Mouse (Mus musculus) liver, embryonic 13.5 days (tissue): ENCODE data around the gene Mei1. TPM values are rescaled to one million over a fixed set of nuclear protein-coding genes. Genes with fewer than 3 reads are reported as not detected.

Experiments
- ATAC-seq: fragments of 200-750 bp; cut with Nextera tagmentation; 2 replicates; pipeline ENCODE4 v1.8.0; 2017; ENCODE audit warnings: low read depth, mild to moderate bottlenecking, moderate number of reproducible peaks, moderate library complexity
- DNase-seq: peaks from one replicate; pipeline ENCODE4 v3.0.0; 2022
- H3K27ac ChIP-seq: fragments of 300-500 bp; sonication (generic); 2 replicates; pipeline ENCODE4 v1.5.1; 2015; ENCODE audit warnings: moderate library complexity, mild to moderate bottlenecking, inconsistent platforms
- H3K27me3 ChIP-seq: fragments of 300-500 bp; sonication (generic); 2 replicates; pipeline ENCODE4 v1.6.1; 2015; ENCODE audit warnings: mild to moderate bottlenecking, inconsistent platforms
- H3K36me3 ChIP-seq: fragments of 300-500 bp; sonication (generic); 2 replicates; pipeline ENCODE4 v1.6.1; 2015; ENCODE audit warnings: mild to moderate bottlenecking, inconsistent platforms
- H3K4me1 ChIP-seq: fragments of 300-500 bp; sonication (generic); replicated peaks from 2 replicates; pipeline ENCODE4 v1.6.1; 2015; ENCODE audit warnings: inconsistent platforms
- H3K4me2 ChIP-seq: fragments of 300-500 bp; sonication (generic); 2 replicates; pipeline ENCODE4 v1.6.1; 2015; ENCODE audit warnings: inconsistent platforms, mild to moderate bottlenecking, moderate library complexity
- H3K4me3 ChIP-seq: fragments of 300-500 bp; sonication (generic); replicated peaks from 2 replicates; pipeline ENCODE4 v1.5.1; 2015; ENCODE audit warnings: mild to moderate bottlenecking, inconsistent platforms
- H3K9ac ChIP-seq: fragments of 300-500 bp; sonication (generic); 2 replicates; pipeline ENCODE4 v1.6.1; 2015; ENCODE audit warnings: mild to moderate bottlenecking, inconsistent platforms
- H3K9me3 ChIP-seq: fragments of 300-500 bp; sonication (generic); replicated peaks from 2 replicates; pipeline ENCODE4 v1.6.1; 2016; ENCODE audit warnings: inconsistent platforms
- WGBS: fragments of 180-500 bp; shearing (Covaris S2); methylation state at CpG from one replicate; pipeline ENCODE4 v1.1.7; 2015; ENCODE audit not compliant: insufficient replicate concordance; 5-methylcytosine and 5-hydroxymethylcytosine counted together
- polyA plus RNA-seq: library from polyadenylated mRNA; unstranded; fragments of >200 nt; fragmentation: Nextera tagmentation; extraction: Ambion mirVana; gene quantifications from 2 replicates; pipeline ENCODE4 v1.2.1, GENCODE M21; 2015

The Mei1 gene
- polyA plus RNA-seq, 1 experiment from 2014 or later = not detected

- no peak for DNase-seq
- Histone ChIP-seq H3K4me1 (peaks cover 89% of the 10 kb centered on the region), H3K27ac (no peak overlapping the region), H3K9me3 (no peaks in the 10 kb centered on the region), H3K36me3 (peaks cover 10% of the 10 kb centered on the region), H3K4me3 (no peak overlapping the region), H3K4me2 (no peak overlapping the region), H3K27me3 (no peaks in the 10 kb centered on the region), H3K9ac (no peak overlapping the region)
- 80% methylated on average over 7 of the region's 7 CpGs for whole genome bisulfite sequencing
- no peak for ATAC-seq
Observed at GRCm38 (mm10) chr15:82152435-82152834, 82.6 kb downstream of the Mei1 start.

- WGBS = 36% methylated on average over 6 of the region's 6 CpGs
Observed at GRCm38 (mm10) chr15:82156298-82156697, 86.5 kb downstream of the Mei1 start.

DNA sequence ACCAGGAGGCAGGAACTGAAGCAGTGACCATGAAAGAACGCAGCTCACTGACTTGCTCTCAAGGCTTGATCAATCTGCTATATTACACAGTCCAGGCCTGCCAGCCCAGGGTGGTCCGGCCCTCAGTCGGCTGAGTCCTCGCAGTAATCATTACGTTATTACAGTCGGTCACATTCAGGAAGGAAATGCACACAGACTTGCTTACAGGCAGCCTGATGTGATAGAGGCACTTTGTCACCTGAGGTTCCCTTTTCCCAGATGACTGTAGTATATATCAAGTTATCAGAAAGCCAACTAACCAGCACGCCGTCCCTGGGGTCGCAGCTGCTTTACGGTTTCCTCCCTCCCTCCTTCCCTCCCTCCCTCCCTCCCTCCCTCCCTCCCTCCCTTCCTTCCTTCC, 87.1 kb downstream of the Mei1 start:
- Histone ChIP-seq H3K4me1 (peaks cover 96% of the 10 kb centered on the region), H3K9me3 (no peaks in the 10 kb centered on the region), H3K27me3 (no peaks in the 10 kb centered on the region), H3K4me2 (no peak overlapping the region), H3K27ac (peak overlapping the region; percentile 18; the same call in 1 of the 2 replicates), H3K36me3 (peaks cover 9% of the 10 kb centered on the region; the same call in 1 of the 2 replicates), H3K9ac (no peak overlapping the region), H3K4me3 (no peak overlapping the region)
- no peak for DNase-seq
- 27% methylated on average over 10 of the region's 10 CpGs for WGBS
- no peak for ATAC-seq

More at GRCm38 (mm10) chr15:82156298-82156697, 86.5 kb downstream of the Mei1 start:
- no peak overlapping the region for H3K4me2 ChIP-seq
- no peak overlapping the region for H3K9ac ChIP-seq
- H3K36me3 ChIP-seq = peaks cover 9% of the 10 kb centered on the region; the same call in 1 of the 2 replicates
- no peaks in the 10 kb centered on the region for H3K9me3 ChIP-seq
- no peaks in the 10 kb centered on the region for H3K27me3 ChIP-seq
- H3K4me3 ChIP-seq = no peak overlapping the region
- H3K4me1 ChIP-seq = peaks cover 94% of the 10 kb centered on the region
- DNase-seq = no peak
- ATAC-seq = no peak
- peak overlapping the region; percentile 18; the same call in 1 of the 2 replicates for H3K27ac ChIP-seq

- H3K9me3 ChIP-seq = no peaks in the 10 kb centered on the region
- H3K4me3 ChIP-seq = no peak overlapping the region
- peaks cover 9% of the 10 kb centered on the region; the same call in 1 of the 2 replicates for H3K36me3 ChIP-seq
- H3K4me2 ChIP-seq = no peak overlapping the region
- peaks cover 97% of the 10 kb centered on the region for H3K4me1 ChIP-seq
- peak overlapping the region; percentile 39; the same call in 1 of the 2 replicates for H3K27ac ChIP-seq
- 67% methylated on average over 17 of the region's 17 CpGs for WGBS
- peak overlapping the region; percentile 27; the same call in 1 of the 2 replicates for H3K9ac ChIP-seq
- ATAC-seq (no peak), DNase-seq (no peak)
- no peaks in the 10 kb centered on the region for H3K27me3 ChIP-seq
Observed at GRCm38 (mm10) chr15:82158243-82159035, 88.6 kb downstream of the Mei1 start.

DNA sequence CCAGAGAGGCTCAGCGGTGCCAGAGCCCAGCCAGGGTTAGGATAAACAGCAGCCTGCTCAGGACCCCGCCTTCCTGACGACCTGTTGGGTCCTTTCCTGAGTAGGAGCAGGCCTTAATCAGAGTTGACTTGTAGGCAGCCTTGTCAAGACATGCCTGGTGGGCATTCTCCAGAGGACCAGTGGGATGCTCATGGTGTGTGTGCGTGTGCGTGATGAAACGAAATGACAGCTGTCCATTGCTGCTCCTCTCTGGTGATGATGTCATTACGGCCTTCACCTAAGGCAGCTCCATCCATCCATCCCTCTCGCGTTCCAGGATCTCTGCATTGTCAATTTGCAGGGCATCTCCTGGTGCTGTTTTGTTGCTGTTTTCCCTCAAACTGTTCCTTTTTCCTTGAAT, 89.7 kb downstream of the Mei1 start:
- Histone ChIP-seq H3K9me3 (no peaks in the 10 kb centered on the region), H3K27me3 (no peaks in the 10 kb centered on the region), H3K4me1 (peaks cover 98% of the 10 kb centered on the region), H3K4me2 (no peak overlapping the region), H3K36me3 (peaks cover 9% of the 10 kb centered on the region; the same call in 1 of the 2 replicates), H3K4me3 (no peak overlapping the region), H3K27ac (peak overlapping the region; percentile 39; the same call in 1 of the 2 replicates), H3K9ac (no peak overlapping the region)
- 83% methylated on average over 9 of the region's 9 CpGs for WGBS
- DNase-seq (no peak), ATAC-seq (no peak)

DNA sequence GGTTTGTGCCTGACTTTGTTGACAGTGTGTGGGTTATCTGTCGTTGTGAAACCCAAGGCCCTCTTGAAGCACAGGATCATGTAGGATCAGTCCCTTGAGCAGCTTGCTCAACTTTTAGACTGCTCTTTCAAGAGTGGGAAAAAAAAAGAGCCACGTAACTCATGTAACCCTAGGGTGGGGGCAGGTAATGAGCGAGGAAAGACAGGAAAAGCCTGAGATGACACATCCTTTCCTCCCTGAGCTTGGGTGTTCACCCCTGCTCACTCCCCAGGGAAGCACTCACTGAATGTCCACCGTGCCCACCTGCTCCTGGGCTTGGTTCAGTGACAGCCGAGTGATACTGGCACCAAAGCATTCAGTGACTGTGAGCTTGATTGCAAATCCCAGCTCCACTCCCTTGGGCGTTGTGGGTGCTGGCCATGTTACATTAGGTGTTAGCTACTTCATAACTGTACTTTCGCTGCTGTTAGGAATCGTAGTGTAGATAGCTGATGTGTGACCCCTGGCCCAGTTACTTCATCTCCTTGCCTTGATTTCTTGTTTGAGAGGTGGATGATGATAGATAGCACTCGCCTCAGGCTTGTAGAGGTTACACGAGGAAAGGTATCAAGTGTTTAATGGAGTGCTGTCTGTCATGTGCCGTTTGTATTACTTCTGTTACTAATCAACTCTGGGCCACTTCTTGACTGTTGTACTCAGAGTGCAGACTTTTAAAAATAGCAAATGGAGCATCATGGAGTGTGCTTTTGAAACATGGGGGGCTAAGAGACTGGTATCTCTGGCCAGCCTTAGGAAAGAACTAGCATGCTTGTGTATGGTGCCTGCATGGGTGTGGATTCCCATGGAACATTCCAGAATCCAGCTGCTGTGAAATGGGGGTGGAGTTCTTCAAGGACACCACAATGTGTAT, 91.2 kb downstream of the Mei1 start:
- Histone ChIP-seq H3K4me2 (no peak overlapping the region), H3K9me3 (no peaks in the 10 kb centered on the region), H3K36me3 (peaks cover 9% of the 10 kb centered on the region; the same call in 1 of the 2 replicates), H3K27me3 (no peaks in the 10 kb centered on the region), H3K27ac (peak overlapping the region; percentile 60), H3K9ac (0 out of 2 replicates have a peak overlapping the region, but pooled peaks have one; percentile 22), H3K4me1 (peaks cover 99% of the 10 kb centered on the region), H3K4me3 (no peak overlapping the region)
- DNase-seq (no peak), ATAC-seq (no peak)
- WGBS = 63% methylated on average over 11 of the region's 11 CpGs

- peak overlapping the region; percentile 40; the same call in 1 of the 2 replicates for H3K9ac ChIP-seq
- no peak overlapping the region for H3K4me2 ChIP-seq
- 84% methylated on average over 12 of the region's 12 CpGs for WGBS
- no peak for DNase-seq
- peaks cover 99% of the 10 kb centered on the region for H3K4me1 ChIP-seq
- H3K27me3 ChIP-seq = no peaks in the 10 kb centered on the region
- H3K9me3 ChIP-seq = no peaks in the 10 kb centered on the region
- ATAC-seq = no peak
- no peak overlapping the region for H3K4me3 ChIP-seq
- peaks cover 9% of the 10 kb centered on the region; the same call in 1 of the 2 replicates for H3K36me3 ChIP-seq
- H3K27ac ChIP-seq = peak overlapping the region; percentile 40; the same call in 1 of the 2 replicates
Observed at GRCm38 (mm10) chr15:82161965-82162600, 92.3 kb downstream of the Mei1 start.

DNA sequence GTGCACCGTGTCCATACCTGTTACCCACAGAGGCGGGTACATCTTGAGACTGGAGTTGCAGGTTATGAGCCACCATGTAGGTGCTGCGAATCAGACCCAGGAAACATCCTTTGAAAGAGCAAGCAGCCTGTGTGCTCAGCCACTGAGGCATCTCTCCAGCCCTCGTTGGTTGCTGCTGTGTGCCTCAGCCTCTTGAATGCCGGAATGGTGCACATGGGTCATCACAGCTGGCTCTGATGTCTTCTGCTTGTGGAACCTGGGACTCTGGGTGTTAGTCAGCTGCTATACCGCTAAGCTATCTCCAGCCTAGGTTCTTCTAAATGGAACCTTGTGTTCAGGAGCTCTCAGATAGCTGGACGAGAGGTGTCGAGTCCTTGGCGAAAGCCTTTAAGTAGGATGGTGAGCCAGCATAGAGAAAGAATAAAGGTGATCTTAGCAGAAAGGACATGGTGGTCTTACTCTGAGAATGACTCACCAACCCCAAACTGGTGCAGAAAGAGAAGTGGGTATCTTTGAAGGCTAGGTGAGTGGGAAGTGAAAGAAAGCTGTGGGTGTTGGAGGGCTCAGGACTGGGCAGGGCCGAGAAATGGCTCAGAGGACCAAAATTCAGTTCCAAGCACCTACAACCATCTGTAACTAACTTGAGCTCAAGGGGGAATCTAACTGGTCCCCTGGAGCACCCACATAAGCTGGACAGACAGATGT, 93.7 kb downstream of the Mei1 start:
- Histone ChIP-seq H3K4me1 (peaks cover 100% of the 10 kb centered on the region), H3K36me3 (0 out of 2 replicates have a peak, but pooled peaks cover 3% of the 10 kb centered on the region), H3K4me3 (0 out of 2 replicates have a peak overlapping the region, but pooled peaks have one; percentile 5), H3K27ac (peak overlapping the region; percentile 93), H3K9ac (peak overlapping the region; percentile 61), H3K27me3 (no peaks in the 10 kb centered on the region), H3K9me3 (no peaks in the 10 kb centered on the region), H3K4me2 (peak overlapping the region; percentile 52)
- no peak for DNase-seq
- ATAC-seq = no peak
- WGBS = 77% methylated on average over 10 of the region's 10 CpGs

DNA sequence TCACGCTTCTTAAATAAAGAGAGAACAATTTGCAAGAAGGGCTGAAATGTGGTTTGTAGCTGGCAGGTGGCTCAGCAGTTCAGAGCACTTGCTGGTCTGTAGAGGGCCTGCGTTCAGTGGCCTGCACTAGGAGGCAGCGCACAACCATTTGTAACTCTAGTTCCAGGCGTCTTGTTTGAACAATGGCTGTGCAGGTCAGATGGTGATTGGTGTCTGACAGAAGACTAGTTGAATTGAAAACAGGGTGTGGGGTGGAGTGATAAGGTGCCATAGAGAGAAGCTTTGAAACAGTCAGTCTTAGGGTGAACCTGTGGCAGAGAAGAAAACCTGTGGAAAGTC, 94.2 kb downstream of the Mei1 start:
- Histone ChIP-seq H3K36me3 (no peaks in the 10 kb centered on the region), H3K4me3 (peak overlapping the region; percentile 5; the same call in 1 of the 2 replicates), H3K27ac (peak overlapping the region; percentile 93), H3K4me1 (peaks cover 100% of the 10 kb centered on the region), H3K4me2 (peak overlapping the region; percentile 52), H3K27me3 (no peaks in the 10 kb centered on the region), H3K9me3 (no peaks in the 10 kb centered on the region), H3K9ac (peak overlapping the region; percentile 61)
- WGBS = 16% methylated on average over 4 of the region's 4 CpGs
- ATAC-seq (peak; percentile 79), DNase-seq (peak; percentile 57)

DNA sequence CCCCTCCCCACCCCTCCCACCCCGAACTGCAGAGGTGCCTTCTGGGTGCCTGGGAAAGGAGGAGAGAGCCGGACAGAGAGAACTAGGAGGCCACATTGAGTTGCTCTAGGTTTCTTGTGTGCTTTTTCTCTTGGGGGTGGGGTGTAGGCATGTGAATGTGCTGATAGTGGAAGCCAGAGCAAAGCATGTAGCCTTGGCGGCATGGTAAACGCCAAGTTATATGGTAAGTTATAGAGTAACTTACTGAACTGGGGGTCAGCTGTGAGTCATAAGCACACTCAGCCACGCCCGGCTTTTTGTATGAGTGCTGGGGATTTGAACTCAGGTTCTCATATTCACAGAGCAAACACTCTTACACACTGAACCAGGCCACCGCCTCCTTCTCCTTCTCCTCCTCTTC, 94.7 kb downstream of the Mei1 start:
- H3K36me3 ChIP-seq = no peaks in the 10 kb centered on the region
- peak overlapping the region; percentile 52 for H3K4me2 ChIP-seq
- peak overlapping the region; percentile 93 for H3K27ac ChIP-seq
- 21% methylated on average over 7 of the region's 7 CpGs for WGBS
- H3K27me3 ChIP-seq = no peaks in the 10 kb centered on the region
- peaks cover 99% of the 10 kb centered on the region for H3K4me1 ChIP-seq
- H3K9ac ChIP-seq = peak overlapping the region; percentile 61
- no peaks in the 10 kb centered on the region for H3K9me3 ChIP-seq
- peak overlapping the region; percentile 5; the same call in 1 of the 2 replicates for H3K4me3 ChIP-seq
- peak; percentile 49 for DNase-seq
- peak; percentile 77 for ATAC-seq
